Mouse (Mus musculus) cerebellum, adult 9-10 months (tissue): Measurements from ENCODE around the gene Hmgn2.

Source experiments
- DNase-seq: peaks from one replicate; pipeline ENCODE4 v3.0.0; 2022

Hmgn2 gene

DNA sequence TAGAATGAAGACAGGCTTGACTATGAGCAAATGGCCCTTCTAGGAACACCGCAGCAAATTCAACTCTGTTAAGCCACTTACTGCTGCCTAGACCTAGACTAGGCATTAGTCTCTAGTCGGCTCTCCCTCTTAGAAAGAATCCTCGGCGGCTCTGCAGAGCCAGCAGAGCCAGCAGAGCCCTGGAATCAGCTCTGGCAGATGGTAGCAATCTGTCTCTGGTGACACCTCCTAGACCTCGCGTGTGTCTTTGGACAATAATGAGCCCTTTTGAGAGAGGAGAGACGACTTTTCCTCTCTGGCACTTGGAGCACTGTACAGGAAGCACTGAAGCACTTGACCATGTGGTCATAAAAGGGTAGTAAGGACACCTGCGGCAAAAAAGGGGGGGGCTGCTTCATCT lies 3.3 kb upstream of the Hmgn2 start:
- DNase-seq = peak; percentile 50

DNA sequence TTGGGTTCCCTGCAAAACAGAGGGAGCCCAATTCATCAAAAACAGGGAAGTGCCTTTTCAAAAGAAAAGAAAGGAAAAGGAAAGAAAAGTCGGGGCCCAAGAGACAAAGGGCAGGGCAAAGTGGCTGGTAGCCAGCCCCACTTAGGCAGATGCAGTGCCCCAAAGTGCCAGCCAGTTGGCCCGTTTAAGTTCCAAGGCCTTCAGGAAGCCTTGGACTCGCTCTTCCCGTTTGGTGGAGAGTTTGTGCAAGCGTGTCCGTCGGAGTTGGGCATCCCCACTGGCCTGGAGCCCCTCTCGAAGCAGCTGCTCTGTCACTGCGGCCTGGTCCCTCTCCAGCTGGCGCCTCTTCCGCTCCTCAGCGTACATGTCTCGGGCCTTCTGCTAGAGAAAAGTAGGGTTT lies 2.4 kb upstream of the Hmgn2 start:
- DNase-seq = no peak

DNA sequence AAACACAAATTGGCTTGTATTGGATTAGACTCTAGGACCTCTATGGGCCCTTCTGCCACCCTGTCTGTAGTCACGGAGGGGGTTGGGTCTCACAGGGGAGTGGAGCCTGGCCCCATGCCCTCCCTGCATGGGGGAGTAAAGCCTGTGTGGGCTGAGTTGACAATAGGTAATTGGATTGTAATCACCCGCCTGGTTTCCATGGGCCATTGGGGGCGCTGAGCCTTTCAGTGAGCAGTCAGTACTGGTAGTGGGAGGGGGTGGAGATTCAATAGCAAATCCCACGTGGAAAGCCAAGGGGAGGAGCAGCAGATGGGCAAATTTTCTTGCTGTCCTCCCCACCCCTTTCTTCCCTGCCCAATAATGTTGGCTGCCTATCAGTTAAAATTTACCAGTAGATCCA lies 1.7 kb upstream of the Hmgn2 start:
- DNase-seq = peak; percentile 46

DNA sequence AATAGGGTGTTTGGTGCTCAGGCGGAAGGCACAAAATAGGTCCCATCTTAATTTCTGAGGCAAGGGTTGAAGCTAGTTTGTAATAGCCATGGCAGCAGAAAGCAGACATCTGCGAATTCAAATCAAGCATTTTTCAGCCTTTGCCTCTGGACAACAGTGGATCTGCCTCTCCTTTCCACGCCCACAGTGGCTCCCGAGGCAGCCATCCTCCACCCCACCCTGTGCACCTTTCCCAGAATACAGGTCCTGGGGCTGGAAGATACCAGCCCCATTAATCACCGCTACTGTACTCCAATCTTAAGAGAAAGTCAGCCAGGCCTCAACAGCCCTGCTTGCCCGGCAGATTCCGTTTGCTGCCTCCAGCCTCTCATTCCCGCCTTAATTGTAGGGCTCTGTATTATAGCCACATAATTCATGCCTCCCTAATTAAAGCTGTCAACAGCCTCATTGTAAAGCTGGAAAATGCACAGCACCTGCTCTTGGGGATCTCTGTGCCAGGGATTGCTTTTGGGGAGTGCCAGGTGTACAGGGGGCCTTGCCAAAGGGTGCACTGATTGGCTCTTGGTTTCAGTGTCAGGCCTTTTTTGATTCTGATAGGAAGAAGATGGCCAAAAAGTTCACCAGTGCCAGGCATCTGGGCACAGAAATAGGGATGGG lies 792 bp upstream of the Hmgn2 start:
- DNase-seq = peak; percentile 48

DNA sequence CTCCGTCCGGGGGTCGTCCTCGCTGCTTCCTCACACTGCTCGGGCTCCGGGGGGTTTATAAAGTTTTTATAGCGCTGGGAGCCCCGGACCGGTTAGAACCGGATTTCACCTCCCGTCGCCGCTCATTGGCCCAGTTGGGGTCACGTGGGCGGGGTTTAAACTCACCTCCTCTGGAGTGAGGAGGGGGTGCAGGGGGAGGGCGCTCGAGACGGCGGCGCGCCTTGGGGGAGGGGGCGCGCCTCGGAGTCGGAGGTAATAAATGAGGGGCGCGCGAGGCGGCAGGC lies 642 bp downstream of the Hmgn2 start:
- DNase-seq = peak; percentile 93

DNA sequence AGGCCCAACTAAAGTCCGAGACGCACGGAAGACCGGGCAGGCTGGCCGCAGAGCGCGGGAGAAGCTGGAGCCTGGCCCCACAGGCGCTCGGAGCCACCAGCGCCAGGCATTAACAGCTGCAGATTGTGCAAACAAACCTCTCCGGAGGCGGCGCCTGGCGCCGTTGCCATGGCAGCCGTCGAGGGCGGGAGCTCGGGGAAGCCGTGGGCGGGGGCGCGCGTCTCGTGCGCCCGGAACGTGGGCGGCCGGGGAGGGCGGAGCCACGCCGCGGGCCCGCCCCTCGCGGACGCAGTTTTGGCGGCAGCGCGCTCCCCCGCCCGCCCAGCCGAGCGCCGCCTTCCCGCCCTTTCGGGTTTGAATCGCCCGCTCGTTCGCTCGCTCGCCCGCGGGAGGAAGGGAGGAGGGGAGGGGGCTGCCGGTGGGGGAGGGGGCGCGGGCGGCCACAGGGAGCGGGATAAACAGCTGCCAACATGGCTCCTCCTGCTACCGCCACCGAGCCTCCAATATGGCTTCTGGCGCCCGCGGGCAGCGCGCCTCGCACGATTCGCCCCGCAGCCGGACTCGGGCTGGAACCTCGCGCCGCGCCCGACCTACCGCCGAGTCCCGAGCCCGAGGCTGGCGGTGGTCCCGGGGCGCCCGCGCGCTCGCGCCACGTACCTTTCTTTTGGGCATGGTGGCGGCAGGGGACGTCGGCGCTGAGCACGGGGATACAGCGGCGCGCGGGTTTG lies 1.1 kb downstream of the Hmgn2 start:
- DNase-seq = peak; percentile 98

DNA sequence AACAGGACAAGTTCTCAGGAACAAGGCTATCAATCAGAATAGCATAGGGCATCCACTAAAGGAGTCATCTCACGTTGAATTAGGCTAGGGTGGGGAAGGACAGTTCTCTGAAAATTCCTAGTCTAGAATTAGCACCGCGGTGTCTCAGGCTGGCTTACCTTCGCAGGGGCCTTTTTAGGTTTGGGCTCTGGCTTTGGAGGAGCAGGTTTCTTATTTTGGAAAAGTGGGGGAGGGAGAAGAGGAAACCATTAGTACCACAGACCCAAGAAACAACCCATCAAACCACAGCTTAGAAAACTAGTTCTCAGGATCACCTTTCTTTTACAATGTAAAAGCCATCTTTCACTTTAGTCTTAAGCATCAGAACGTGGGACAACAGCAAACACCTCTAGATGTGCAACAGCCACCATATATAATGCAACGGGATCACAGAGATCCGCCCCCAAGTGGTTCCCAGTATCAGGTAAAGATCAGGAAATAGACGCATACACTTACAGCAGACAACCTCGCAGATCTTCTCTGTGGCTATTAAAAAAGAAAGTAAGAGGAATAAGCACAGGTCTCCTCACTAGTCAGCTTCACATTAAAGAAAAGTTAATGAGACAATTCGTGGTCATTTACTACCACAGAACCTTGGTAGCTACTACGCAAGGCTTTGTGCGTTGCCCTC lies 2.0 kb downstream of the Hmgn2 start:
- peak; percentile 32 for DNase-seq

DNA sequence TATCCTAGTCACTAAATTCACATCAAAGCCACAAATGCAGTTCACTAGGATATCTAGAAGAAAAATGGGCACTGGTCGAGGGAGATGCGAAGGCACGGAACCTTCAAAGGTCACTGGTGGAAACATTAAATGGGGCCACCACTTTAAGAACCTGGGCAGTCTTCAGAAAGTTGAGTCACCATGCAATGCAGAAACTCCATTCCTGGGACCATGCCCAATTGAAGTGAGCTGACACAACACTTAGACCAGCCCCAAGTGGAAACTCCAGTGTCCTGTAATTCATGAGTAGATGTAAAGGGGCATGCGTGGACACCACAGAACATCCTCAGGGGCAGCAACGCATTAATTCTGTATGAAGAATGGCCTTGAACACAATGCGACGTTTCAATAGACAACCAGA lies 5.9 kb downstream of the Hmgn2 start:
- DNase-seq = no peak

DNA sequence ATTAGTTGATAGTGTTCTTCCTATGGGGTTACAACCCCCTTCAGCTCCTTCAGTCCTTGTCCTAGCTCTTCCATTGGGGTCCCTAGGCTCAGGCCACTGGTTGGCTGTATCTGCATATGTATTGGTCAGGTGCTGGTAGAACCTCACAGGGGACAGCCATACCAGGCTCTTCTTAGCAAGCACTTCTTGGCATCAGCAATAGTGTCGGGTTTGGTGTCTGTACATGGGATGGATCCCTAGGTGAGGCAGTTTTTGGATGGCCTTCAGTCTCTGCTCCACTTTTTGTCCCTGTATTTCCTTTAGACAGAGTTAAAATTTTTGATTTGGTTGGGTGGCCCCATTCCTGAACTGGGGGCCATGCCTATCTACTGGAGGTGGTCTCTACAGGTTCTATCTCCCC lies 9.6 kb downstream of the Hmgn2 start:
- DNase-seq = no peak

DNA sequence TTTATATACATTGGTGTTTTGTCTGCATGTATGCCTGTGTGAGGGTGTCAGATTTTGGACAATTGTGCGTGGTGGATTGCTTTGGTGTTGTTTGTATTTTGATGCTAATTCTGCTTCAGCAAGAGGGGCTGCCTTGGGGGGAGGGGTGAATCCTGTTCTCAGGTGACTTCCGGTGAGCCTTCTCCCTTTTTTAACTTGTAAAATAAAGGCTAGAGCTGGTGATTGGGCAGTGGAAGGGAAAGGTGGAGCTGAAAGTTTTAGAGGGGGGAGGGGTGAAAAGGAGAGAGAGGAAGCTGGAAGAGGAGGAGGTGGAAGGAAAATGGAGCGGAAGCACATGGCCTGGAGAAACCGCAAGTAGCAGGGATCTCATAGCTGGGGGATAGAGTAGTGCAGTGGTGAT lies 12.1 kb downstream of the Hmgn2 start:
- DNase-seq = no peak

DNA sequence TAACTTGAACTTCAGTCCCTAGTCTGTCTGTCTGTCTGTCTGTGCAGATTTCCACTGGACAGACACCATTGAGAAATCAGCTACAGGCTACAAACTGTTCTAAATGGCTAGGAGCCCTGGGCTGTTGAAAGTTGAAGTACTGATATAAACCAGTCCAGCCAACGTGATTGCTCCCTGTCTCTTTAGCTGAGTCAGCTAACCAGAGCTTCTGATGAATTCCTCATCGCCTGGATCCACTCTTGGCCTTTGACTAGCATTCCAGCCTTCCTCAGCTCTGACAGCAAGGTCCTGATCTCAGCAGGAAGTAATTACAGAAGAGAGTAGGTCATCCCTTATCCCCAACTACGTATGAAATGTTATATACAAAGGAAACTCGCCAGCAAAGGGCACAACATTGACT lies 21.7 kb downstream of the Hmgn2 start:
- DNase-seq = no peak

DNA sequence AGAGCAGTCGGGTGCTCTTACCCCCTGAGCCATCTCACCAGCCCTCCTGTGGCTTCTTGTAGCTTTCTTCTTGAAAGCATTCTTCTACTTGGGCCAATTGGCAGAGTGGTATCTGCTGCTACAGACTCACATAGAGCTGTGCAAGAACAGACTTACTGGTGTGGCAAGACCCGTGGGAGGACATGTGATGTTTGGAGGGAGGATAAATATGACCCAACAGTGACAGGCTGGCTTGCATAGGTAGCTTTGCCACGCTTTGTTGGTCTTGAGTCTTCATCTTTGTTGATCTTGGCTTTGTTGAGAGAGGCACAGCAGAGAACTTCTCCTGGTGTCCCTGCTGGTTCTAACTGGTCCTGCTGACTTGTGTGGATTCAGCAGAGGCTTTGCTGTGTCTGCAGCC lies 24.7 kb downstream of the Hmgn2 start:
- no peak for DNase-seq

DNA sequence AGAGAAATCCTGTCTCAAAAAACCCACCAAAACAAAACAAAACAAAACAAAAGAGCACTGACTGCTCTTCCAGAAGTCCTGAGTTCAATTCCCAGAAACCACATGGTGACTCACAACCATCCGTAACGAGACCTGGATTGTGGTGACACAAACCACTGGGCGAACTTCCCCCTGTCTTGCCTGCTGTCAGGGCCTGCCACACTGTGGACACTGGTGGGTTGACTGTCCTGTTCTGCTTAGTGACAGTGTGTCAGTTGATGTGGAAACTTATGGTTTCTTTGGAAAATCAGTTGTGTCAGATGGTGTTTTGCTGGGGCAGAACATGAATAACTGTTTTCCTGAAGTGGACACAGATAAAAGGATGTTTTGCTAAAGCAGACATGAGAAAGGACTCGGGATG lies 25.8 kb downstream of the Hmgn2 start:
- DNase-seq = no peak

DNA sequence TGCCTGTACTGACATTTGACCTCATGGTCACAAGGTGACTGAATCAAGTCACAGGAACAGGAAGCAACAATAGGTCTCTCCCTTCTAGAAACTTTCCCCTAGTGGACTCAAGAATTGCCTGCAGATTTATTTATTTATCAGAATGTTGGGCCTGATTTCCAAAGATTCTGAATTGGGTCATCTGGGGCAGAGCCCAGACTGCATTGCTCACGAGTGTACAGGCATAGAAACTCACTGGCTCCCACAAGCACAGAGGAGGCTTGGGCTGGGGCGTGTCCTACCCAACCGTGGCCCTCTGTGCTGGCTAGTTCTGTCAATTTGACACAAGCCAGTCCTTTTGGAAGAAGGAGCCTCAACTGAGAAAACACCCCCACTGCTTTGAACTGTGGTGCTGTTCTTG lies 26.9 kb downstream of the Hmgn2 start:
- DNase-seq = no peak

DNA sequence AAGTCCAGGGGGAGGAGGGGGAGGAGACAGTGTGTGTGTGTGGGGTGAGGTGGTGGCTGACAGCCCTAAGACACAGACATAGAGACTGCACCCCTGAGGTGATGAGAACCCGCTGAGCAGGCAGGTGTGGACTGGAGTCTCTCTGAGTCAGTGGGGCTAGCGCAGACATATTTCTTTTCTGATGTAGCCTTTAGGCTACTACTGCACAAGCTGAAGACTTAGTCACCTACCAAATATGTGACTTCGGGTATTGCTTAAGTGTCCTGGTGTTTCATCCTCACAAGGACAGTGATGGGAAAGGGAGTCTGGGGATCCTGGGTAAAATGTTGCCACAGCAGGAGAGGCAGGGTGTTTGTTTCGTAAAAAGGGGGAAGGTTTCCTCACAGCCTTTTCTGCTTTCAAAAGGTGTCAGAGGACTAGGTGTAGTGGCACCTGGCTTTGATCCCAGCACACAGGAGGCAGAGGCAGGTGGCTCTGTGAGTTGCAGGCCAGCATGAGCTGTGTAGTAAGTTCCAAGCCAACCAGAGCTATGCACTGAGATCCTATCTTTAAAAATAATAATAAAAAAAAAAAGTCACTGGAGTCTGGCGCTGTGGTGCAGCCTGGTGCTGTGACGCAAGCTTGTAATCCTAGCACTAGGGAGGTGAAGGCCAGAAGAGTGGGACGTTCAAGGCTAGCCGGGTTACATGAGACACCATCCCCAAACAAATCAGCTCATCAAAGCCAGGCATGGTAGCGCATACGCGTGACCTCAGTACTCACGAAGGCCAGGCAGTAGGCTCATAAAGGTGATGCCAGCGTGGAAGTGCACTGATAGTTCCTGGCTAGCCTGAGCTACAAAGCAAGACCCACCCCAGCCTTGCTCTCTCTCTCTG lies 27.8 kb downstream of the Hmgn2 start:
- DNase-seq = no peak

DNA sequence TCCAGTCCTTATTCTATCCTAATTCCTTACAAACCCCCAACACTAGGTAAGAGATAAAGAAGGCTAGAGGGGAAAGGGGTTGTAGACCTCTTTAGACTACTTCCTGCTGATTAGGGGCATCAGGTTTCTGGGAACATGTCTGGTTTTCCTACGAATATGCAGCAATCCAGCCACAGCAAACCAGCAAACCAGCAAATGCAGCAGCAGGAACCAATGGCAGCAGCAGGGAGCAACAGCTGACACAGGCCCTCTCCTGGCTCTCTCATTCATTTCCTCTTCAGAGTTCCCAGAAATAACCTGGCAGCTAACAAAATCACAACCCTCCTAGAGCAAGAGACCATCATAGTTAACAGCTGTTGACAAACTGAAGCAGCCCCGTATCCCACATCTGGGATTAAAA lies 30.4 kb downstream of the Hmgn2 start:
- no peak for DNase-seq

DNA sequence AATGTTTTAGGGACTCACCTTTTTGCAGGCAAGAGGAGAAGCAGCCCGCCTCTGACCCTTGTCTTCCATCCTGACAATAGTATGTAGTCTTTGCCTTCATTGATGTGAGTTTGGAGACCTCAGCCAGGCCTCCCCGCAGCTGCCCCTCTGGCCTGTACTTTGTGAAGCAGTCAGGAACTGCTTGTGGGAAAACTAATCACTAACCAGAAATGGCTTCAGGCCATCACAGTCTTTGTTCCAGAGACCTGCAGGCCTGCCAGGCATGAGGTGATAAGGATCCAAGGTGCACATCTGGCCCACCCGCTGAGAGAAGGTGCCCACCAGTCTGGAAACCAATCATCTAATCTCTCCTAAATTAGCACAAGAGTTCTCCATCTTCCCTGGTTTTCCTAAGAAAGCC lies 36.7 kb downstream of the Hmgn2 start:
- no peak for DNase-seq

DNA sequence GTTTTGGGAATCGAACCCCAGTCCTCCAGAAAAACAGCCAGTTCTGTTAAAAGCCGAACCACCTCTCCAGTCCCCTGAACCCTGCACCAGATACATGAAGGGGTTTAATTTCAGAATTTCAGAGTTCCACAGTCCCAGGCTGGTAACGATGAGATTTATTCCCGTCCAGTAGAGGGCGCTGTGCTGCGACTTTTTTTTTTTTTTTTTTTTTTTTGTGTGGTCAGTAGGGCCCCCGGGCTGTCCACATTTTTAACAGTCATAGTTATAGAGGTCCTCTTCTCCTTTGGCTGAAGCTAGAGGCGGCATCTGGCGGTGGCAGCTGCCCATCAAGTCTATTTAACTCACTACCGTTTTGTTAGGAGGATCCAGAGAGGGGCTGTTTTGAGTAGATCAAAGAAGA lies 37.1 kb downstream of the Hmgn2 start:
- DNase-seq = no peak

DNA sequence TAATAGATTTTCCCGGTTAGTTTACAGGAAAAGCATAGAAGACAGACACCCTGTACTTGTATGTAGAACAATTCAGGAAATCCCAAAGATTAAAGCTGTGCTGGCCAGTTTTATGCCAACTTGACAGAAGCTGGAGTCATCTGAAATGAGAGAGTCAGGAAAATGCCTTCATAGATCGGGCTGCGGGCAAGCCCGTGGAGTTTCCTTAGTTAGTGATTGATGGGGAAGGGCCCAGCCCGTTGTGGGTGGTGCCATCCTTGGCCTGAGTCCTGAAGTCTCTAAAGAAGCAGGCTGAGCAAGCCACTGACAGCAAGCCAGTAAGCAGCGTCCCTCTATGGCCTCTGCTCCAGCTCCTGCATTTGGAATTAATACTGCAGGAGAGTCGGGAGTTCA lies 39.2 kb downstream of the Hmgn2 start:
- no peak for DNase-seq

DNA sequence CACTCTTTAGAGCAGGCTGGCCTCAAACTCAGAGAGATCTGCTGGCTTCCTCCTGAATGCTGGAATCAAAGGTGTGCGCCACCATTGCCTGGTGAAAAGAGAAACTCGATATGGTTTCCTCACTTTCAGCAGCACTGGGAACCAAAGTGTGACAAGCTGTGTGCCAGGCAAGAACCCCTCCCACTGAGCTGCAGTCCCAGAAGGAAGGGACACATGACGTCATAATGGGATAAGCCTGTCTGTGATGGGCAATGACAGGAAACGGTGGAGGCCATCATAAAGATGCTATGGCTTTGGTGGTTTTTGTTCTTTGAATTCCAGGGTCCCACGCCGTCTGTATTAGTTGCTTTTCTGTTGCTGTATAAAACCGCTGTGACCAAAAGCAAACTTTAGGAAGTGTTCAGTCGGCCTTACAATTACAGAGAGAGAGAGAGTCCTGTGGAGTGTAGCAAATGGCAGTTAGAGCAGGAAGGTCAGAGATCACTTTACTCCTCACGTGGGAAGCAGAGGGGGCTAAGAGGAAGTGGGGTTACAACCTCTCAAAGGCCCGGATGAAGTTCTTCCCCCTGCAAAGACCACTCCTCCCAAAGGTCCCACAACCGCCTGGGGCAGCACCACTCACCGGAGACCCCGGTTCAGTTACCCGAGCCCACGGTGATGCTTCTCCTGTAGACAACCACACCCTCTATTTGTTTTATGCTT lies 39.7 kb downstream of the Hmgn2 start:
- DNase-seq = no peak

DNA sequence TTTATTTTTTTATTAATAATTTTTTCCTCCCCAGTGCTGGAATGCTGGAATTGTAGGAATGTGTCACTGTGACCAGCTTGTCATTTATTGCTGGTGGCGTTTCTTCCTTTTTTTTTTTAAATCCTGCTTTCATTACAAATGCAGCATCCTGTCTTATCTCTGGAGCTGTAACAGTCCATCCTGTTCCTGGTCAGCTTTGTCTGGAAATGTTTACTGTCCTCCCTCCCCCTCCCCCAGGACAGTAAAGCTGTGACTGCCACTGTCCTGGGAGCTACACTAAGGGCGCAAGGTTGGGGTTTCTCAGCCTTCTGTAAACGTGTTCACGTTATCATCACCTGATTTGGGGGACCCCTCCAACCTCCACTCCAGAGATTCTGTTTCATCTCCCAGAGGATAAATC lies 43.2 kb downstream of the Hmgn2 start:
- DNase-seq = no peak

DNA sequence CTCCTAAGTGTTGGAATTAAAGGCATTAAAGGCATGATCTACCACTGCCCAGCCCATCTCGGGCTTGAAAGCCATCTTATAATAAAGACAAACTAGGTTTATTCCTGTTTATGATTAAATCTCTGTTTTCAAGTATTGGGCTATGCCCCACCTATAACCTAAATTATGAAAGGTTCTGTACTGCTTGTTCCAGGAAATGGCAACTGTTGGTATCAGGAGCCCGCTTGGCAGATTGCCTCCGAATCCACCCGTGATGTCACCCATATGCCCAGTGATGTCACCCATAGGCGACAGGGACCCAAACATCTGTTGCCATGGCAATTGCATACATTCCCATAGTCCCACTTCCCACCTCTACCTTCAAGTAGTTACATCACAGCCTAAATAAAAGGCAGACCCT lies 44.7 kb downstream of the Hmgn2 start:
- DNase-seq = no peak
